In genomic region chr13:23438521-23438920, GRCm38 (mm10) we compare ENCODE assay signal across 8 mouse cellular contexts. TPM values are rescaled to one million over a fixed set of nuclear protein-coding genes. Genes with fewer than 3 reads are reported as not detected.
DNase-seq lines count a peak whose midpoint lies in the region; ATAC-seq and TF ChIP-seq lines count a peak whose summit lies in the region.

No protein-coding gene starts in this region.

- 0 out of 2 replicates have a peak overlapping the region, but pooled peaks have one; percentile 44 for H3K27ac ChIP-seq in forebrain, embryonic 10.5 days
- H3K27ac ChIP-seq in hindbrain, embryonic 13.5 days: no peak overlapping the region
- 0 out of 2 replicates have a peak overlapping the region, but pooled peaks have one; percentile 45 for H3K27ac ChIP-seq in limb, embryonic 14.5 days (replicated peaks; ENCODE audit: low read depth, low read length)
- H3K27ac ChIP-seq in midbrain, embryonic 13.5 days: no peak overlapping the region

- H3K36me3 ChIP-seq in forebrain, embryonic 10.5 days (replicated peaks): no peaks in the 10 kb centered on the region
- H3K36me3 ChIP-seq in hindbrain, embryonic 13.5 days: no peaks in the 10 kb centered on the region
- no peaks in the 10 kb centered on the region for H3K36me3 ChIP-seq in limb, embryonic 14.5 days (ENCODE audit: control insufficient read depth, insufficient read depth, low read length)
- no peaks in the 10 kb centered on the region for H3K36me3 ChIP-seq in midbrain, embryonic 13.5 days

- peak overlapping the region; percentile 69 for H3K4me3 ChIP-seq in forebrain, embryonic 10.5 days
- H3K4me3 ChIP-seq in hindbrain, embryonic 13.5 days: peak overlapping the region; percentile 53
- H3K4me3 ChIP-seq in limb, embryonic 14.5 days (replicated peaks; ENCODE audit: low read length): peak overlapping the region; percentile 49
- peak overlapping the region; percentile 56 for H3K4me3 ChIP-seq in midbrain, embryonic 13.5 days (replicated peaks)

- peak; percentile 48 for DNase-seq in right cerebral cortex, postnatal 14 days
- DNase-seq in right cerebral cortex, postnatal 36 days (ENCODE audit: low spot score in 2 of 2): no peak
- peak; percentile 78 for DNase-seq in brain, adult 2 months (ENCODE audit: low read depth, low spot score)
- no peak for DNase-seq in forebrain, embryonic 10.5 days (ENCODE audit: extremely low spot score, low spot score)
- DNase-seq in limb, embryonic 14.5 days (ENCODE audit: low spot score): peak; percentile 75
- peak; percentile 50 for DNase-seq in yolk sac, embryonic 10.5 days (ENCODE audit: low spot score)

- no peaks in the 10 kb centered on the region for H3K27me3 ChIP-seq in forebrain, embryonic 10.5 days (ENCODE audit: poor library complexity, severe bottlenecking)
- no peaks in the 10 kb centered on the region for H3K27me3 ChIP-seq in hindbrain, embryonic 13.5 days
- H3K27me3 ChIP-seq in limb, embryonic 14.5 days (ENCODE audit: control insufficient read depth, insufficient read depth, low read length): no peaks in the 10 kb centered on the region
- no peaks in the 10 kb centered on the region for H3K27me3 ChIP-seq in midbrain, embryonic 13.5 days

- peak overlapping the region; percentile 72 for H3K4me2 ChIP-seq in hindbrain, embryonic 13.5 days
- peak overlapping the region; percentile 43 for H3K4me2 ChIP-seq in limb, embryonic 14.5 days (replicated peaks; ENCODE audit: low read depth, low read length, severe bottlenecking)
- H3K4me2 ChIP-seq in midbrain, embryonic 13.5 days (replicated peaks): peak overlapping the region; percentile 61

- ATAC-seq in hindbrain, embryonic 13.5 days (ENCODE audit: low FRiP score): peak; percentile 38; the same call in 1 of the 2 replicates
- ATAC-seq in limb, embryonic 14.5 days (ENCODE audit: low FRiP score, low read depth): 0 out of 2 replicates have a peak, but pooled peaks have one; percentile 27
- no peak for ATAC-seq in midbrain, embryonic 13.5 days

- WGBS in forebrain, embryonic 10.5 days: under 1% methylated on average over 7 of the region's 7 CpGs
- WGBS in hindbrain, embryonic 13.5 days: 0% methylated on average over 7 of the region's 7 CpGs
- under 1% methylated on average over 7 of the region's 7 CpGs for WGBS in limb, embryonic 14.5 days
- under 1% methylated on average over 7 of the region's 7 CpGs for WGBS in midbrain, embryonic 13.5 days

- no peaks in the 10 kb centered on the region for H3K9me3 ChIP-seq in forebrain, embryonic 10.5 days
- H3K9me3 ChIP-seq in hindbrain, embryonic 13.5 days: no peaks in the 10 kb centered on the region
- H3K9me3 ChIP-seq in limb, embryonic 14.5 days (ENCODE audit: control insufficient read depth, low read length): no peaks in the 10 kb centered on the region
- no peaks in the 10 kb centered on the region for H3K9me3 ChIP-seq in midbrain, embryonic 13.5 days

- H3K9ac ChIP-seq in hindbrain, embryonic 13.5 days: peak overlapping the region; percentile 53; the same call in 1 of the 2 replicates
- H3K9ac ChIP-seq in limb, embryonic 14.5 days (ENCODE audit: low read depth, low read length, severe bottlenecking): no peak overlapping the region
- peak overlapping the region; percentile 48; the same call in 1 of the 2 replicates for H3K9ac ChIP-seq in midbrain, embryonic 13.5 days (replicated peaks)

- peaks cover 30% of the 10 kb centered on the region for H3K4me1 ChIP-seq in forebrain, embryonic 10.5 days
- peaks cover 13% of the 10 kb centered on the region for H3K4me1 ChIP-seq in hindbrain, embryonic 13.5 days (replicated peaks)
- H3K4me1 ChIP-seq in limb, embryonic 14.5 days (ENCODE audit: control insufficient read depth, insufficient read depth, low read length): no peaks in the 10 kb centered on the region
- peaks cover 10% of the 10 kb centered on the region for H3K4me1 ChIP-seq in midbrain, embryonic 13.5 days (replicated peaks)

- TF ChIP-seq POLR2A in limb, embryonic 14.5 days (IDR thresholded peaks at IDR 0.05; ENCODE audit: borderline replicate concordance, extremely low read depth, insufficient read depth, insufficient read length): no peak

RNA-seq across cellular contexts. Expression of gene Abt1, which starts 14.9 kb away (rescaled TPM):
- polyA plus RNA-seq in forebrain, embryonic 10.5 days (2016; fragmentation: Nextera tagmentation; extraction: Ambion mirVana): 15.3 and 15.5 TPM in 2 replicates
- polyA plus RNA-seq in hindbrain, embryonic 13.5 days (2015; fragmentation: Nextera tagmentation; extraction: Ambion mirVana): 9.9 and 10.2 TPM in 2 replicates
- polyA plus RNA-seq in limb, embryonic 14.5 days (2012; rRNA removed): 6.9 and 9.9 TPM in 2 replicates
- 12.0 and 12.2 TPM in 2 replicates for polyA plus RNA-seq in limb, embryonic 14.5 days (2014; fragmentation: Nextera tagmentation; extraction: Ambion mirVana)
- polyA plus RNA-seq in midbrain, embryonic 13.5 days (2015; fragmentation: Nextera tagmentation; extraction: Ambion mirVana): 10.8 TPM in 2 replicates

RNA-seq across cellular contexts. Expression of gene Btn1a1, which starts 27.2 kb away (rescaled TPM):
- 0.09 TPM in 1 of 2 replicates, not detected in the other for polyA plus RNA-seq in forebrain, embryonic 10.5 days (2016; fragmentation: Nextera tagmentation; extraction: Ambion mirVana)
- 0.06 TPM in 1 of 2 replicates, not detected in the other for polyA plus RNA-seq in hindbrain, embryonic 13.5 days (2015; fragmentation: Nextera tagmentation; extraction: Ambion mirVana)
- polyA plus RNA-seq in limb, embryonic 14.5 days (2012; rRNA removed): 0.31 and 0.32 TPM in 2 replicates
- polyA plus RNA-seq in limb, embryonic 14.5 days (2014; fragmentation: Nextera tagmentation; extraction: Ambion mirVana): not detected in 2 replicates
- 0.04 and 0.13 TPM in 2 replicates for polyA plus RNA-seq in midbrain, embryonic 13.5 days (2015; fragmentation: Nextera tagmentation; extraction: Ambion mirVana)

RNA-seq across cellular contexts. Expression of gene Btn2a2, which starts 50.1 kb away (rescaled TPM):
- polyA plus RNA-seq in forebrain, embryonic 10.5 days (2016; fragmentation: Nextera tagmentation; extraction: Ambion mirVana): 0.52 and 0.54 TPM in 2 replicates
- 0.12 TPM in 1 of 2 replicates, not detected in the other for polyA plus RNA-seq in hindbrain, embryonic 13.5 days (2015; fragmentation: Nextera tagmentation; extraction: Ambion mirVana)
- polyA plus RNA-seq in limb, embryonic 14.5 days (2012; rRNA removed): 0.62 and 0.79 TPM in 2 replicates
- polyA plus RNA-seq in limb, embryonic 14.5 days (2014; fragmentation: Nextera tagmentation; extraction: Ambion mirVana): 0.89 and 1.2 TPM in 2 replicates
- 0.13 TPM in 2 replicates for polyA plus RNA-seq in midbrain, embryonic 13.5 days (2015; fragmentation: Nextera tagmentation; extraction: Ambion mirVana)

Comparison
In these comparisons a context has a peak if more than half of its experiments do, and no peak if none do; other contexts are left out.
1. DNase-seq: peak in right cerebral cortex, postnatal 14 days (single experiment), brain, adult 2 months (single experiment), limb, embryonic 14.5 days (single experiment) and yolk sac, embryonic 10.5 days (single experiment); none in right cerebral cortex, postnatal 36 days (0 of 2) and forebrain, embryonic 10.5 days (single experiment).
2. H3K27ac ChIP-seq: peak in forebrain, embryonic 10.5 days (single experiment) and limb, embryonic 14.5 days (single experiment); none in hindbrain, embryonic 13.5 days (single experiment) and midbrain, embryonic 13.5 days (single experiment).
3. Peak in every context shown above with its lines, with median percentiles within 50 percentile points of each other: H3K4me3 ChIP-seq and H3K4me2 ChIP-seq.